Comparison of ENCODE assay signal across 27 mouse cellular contexts in the genomic region with DNA sequence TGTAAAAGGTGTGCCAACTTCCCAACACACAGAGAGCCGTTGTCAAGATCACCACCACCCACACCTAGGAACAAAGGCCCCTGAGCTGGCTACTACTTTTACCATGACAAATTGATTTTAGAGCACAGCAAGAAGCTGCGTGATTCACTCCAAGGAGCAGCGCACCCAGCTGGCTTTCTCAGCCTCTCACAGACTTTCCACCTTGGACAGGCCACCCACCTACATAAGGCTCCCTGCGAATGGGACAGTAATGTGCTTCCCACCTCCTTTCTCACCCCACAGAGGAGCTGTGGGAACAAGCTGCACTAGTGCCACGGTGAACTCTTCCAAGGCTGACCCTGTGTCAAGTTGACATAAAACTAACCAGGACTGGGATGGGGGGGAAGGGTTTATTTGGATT. TPM values are rescaled to one million over a fixed set of nuclear protein-coding genes. Genes with fewer than 3 reads are reported as not detected.
A peak's percentile ranks its signal among the peaks of the same experiment; 100 is the strongest.
DNase-seq lines count a peak whose midpoint lies in the region; ATAC-seq lines count a peak whose summit lies in the region.
"Had no signal": no experiment of that assay in that cellular context is flagged by ENCODE, and none has a peak within 500 bp of the region (broad histone marks: within the 10 kb centered on the region; RNA-seq: fewer than 3 reads in every experiment).

No protein-coding gene starts in this region.

- intact Hi-C loops in heart, postnatal 25 days (cut with DNase I): no loop called here

- H3K9ac ChIP-seq in hindbrain, embryonic 11.5 days (ENCODE audit: low read depth, low read length): no peak overlapping the region
- no peak overlapping the region for H3K9ac ChIP-seq in hindbrain, embryonic 13.5 days
- no peak overlapping the region for H3K9ac ChIP-seq in embryonic facial prominence, embryonic 14.5 days (ENCODE audit: low read depth, low read length)
- no peak overlapping the region for H3K9ac ChIP-seq in midbrain, embryonic 13.5 days (replicated peaks)
- H3K9ac ChIP-seq: liver, embryonic 15.5 days; stomach, embryonic 15.5 days had no signal

- H3K4me3 ChIP-seq in hindbrain, embryonic 11.5 days (ENCODE audit: low read depth, low read length): no peak overlapping the region
- no peak overlapping the region for H3K4me3 ChIP-seq in hindbrain, embryonic 13.5 days
- no peak overlapping the region for H3K4me3 ChIP-seq in embryonic facial prominence, embryonic 14.5 days (ENCODE audit: low read depth, low read length)
- no peak overlapping the region for H3K4me3 ChIP-seq in midbrain, embryonic 13.5 days (replicated peaks)
- H3K4me3 ChIP-seq: heart, embryonic 10.5 days; layer of hippocampus, adult 2 months; limb, embryonic 10.5 days; liver, embryonic 15.5 days; myocyte; stomach, embryonic 15.5 days had no signal

- H3K36me3 ChIP-seq in hindbrain, embryonic 11.5 days (ENCODE audit: control insufficient read depth, insufficient read depth, low read length): no peaks in the 10 kb centered on the region
- no peaks in the 10 kb centered on the region for H3K36me3 ChIP-seq in hindbrain, embryonic 13.5 days
- no peaks in the 10 kb centered on the region for H3K36me3 ChIP-seq in embryonic facial prominence, embryonic 14.5 days (ENCODE audit: control insufficient read depth, insufficient read depth, low read length)
- H3K36me3 ChIP-seq in midbrain, embryonic 13.5 days: no peaks in the 10 kb centered on the region
- H3K36me3 ChIP-seq: heart, embryonic 10.5 days; limb, embryonic 10.5 days; liver, embryonic 15.5 days; stomach, embryonic 15.5 days had no signal

- ATAC-seq in hindbrain, embryonic 11.5 days (ENCODE audit: low FRiP score): peak; percentile 50; the same call in 1 of the 2 replicates
- ATAC-seq in hindbrain, embryonic 13.5 days (ENCODE audit: low FRiP score): no peak
- peak; percentile 41; the same call in 1 of the 2 replicates for ATAC-seq in embryonic facial prominence, embryonic 14.5 days (ENCODE audit: low read depth)
- 0 out of 2 replicates have a peak, but pooled peaks have one; percentile 34 for ATAC-seq in midbrain, embryonic 13.5 days
- ATAC-seq: activated CD4-positive, CD25-positive, alpha-beta regulatory T cell, adult 4 months; intestine, embryonic 16.5 days had no signal

- no peaks in the 10 kb centered on the region for H3K9me3 ChIP-seq in hindbrain, embryonic 11.5 days (ENCODE audit: control insufficient read depth, low read length)
- H3K9me3 ChIP-seq in hindbrain, embryonic 13.5 days: no peaks in the 10 kb centered on the region
- H3K9me3 ChIP-seq in embryonic facial prominence, embryonic 14.5 days (ENCODE audit: control insufficient read depth, low read length): no peaks in the 10 kb centered on the region
- no peaks in the 10 kb centered on the region for H3K9me3 ChIP-seq in midbrain, embryonic 13.5 days
- H3K9me3 ChIP-seq: heart, embryonic 10.5 days; limb, embryonic 10.5 days; liver, embryonic 15.5 days; stomach, embryonic 15.5 days had no signal

- 34% methylated on average over 5 of the region's 5 CpGs for WGBS in hindbrain, embryonic 11.5 days
- WGBS in hindbrain, embryonic 13.5 days: 28% methylated on average over 5 of the region's 5 CpGs
- WGBS in embryonic facial prominence, embryonic 14.5 days: 45% methylated on average over 5 of the region's 5 CpGs
- WGBS in midbrain, embryonic 13.5 days: 45% methylated on average over 5 of the region's 5 CpGs

- H3K27me3 ChIP-seq in hindbrain, embryonic 11.5 days (ENCODE audit: control insufficient read depth, insufficient read depth, low read length): no peaks in the 10 kb centered on the region
- H3K27me3 ChIP-seq in hindbrain, embryonic 13.5 days: no peaks in the 10 kb centered on the region
- H3K27me3 ChIP-seq in embryonic facial prominence, embryonic 14.5 days (replicated peaks; ENCODE audit: control insufficient read depth, insufficient read depth, low read length): no peaks in the 10 kb centered on the region
- no peaks in the 10 kb centered on the region for H3K27me3 ChIP-seq in midbrain, embryonic 13.5 days
- H3K27me3 ChIP-seq: stomach, embryonic 15.5 days had no signal

- peaks cover 7% of the 10 kb centered on the region; the same call in 1 of the 2 replicates for H3K4me1 ChIP-seq in hindbrain, embryonic 11.5 days (replicated peaks; ENCODE audit: control insufficient read depth, insufficient read depth, low read length)
- peaks cover 13% of the 10 kb centered on the region for H3K4me1 ChIP-seq in hindbrain, embryonic 13.5 days (replicated peaks)
- H3K4me1 ChIP-seq in embryonic facial prominence, embryonic 14.5 days (ENCODE audit: control insufficient read depth, insufficient read depth, low read length): no peaks in the 10 kb centered on the region
- H3K4me1 ChIP-seq in midbrain, embryonic 13.5 days (replicated peaks): peaks cover 23% of the 10 kb centered on the region
- H3K4me1 ChIP-seq: limb, embryonic 10.5 days; liver, embryonic 15.5 days; stomach, embryonic 15.5 days had no signal

- no peak for DNase-seq in hindbrain, embryonic 11.5 days (ENCODE audit: low spot score)
- peak; percentile 46 for DNase-seq in 3134 (ENCODE audit: extremely low read depth, insufficient read length, low spot score)
- DNase-seq in embryonic facial prominence, embryonic 14.5 days (ENCODE audit: low spot score): no peak
- no peak for DNase-seq in heart, postnatal 25 days (ENCODE audit: low spot score)
- DNase-seq in heart, adult 18-20 months: no peak
- DNase-seq in urinary bladder, adult 2 months (ENCODE audit: low spot score): no peak
- DNase-seq: adrenal gland, adult 8-10 months; cerebellum, adult 18-20 months; cerebellum, postnatal 14 days; embryo, embryonic 11 days; gastrocnemius, postnatal 36 days; kidney, postnatal 25 days; liver; lung, postnatal 4 days; thymus, adult 2 months had no signal

- H3K4me2 ChIP-seq in hindbrain, embryonic 11.5 days (replicated peaks; ENCODE audit: low read depth, low read length): no peak overlapping the region
- no peak overlapping the region for H3K4me2 ChIP-seq in hindbrain, embryonic 13.5 days
- H3K4me2 ChIP-seq in embryonic facial prominence, embryonic 14.5 days (ENCODE audit: low read depth, low read length): no peak overlapping the region
- no peak overlapping the region for H3K4me2 ChIP-seq in midbrain, embryonic 13.5 days (replicated peaks)
- H3K4me2 ChIP-seq: liver, embryonic 15.5 days; stomach, embryonic 15.5 days had no signal

- no peak overlapping the region for H3K27ac ChIP-seq in hindbrain, embryonic 11.5 days (ENCODE audit: low read depth, low read length)
- no peak overlapping the region; the same call in 1 of the 2 replicates for H3K27ac ChIP-seq in hindbrain, embryonic 13.5 days
- H3K27ac ChIP-seq in embryonic facial prominence, embryonic 14.5 days (replicated peaks; ENCODE audit: low read depth, low read length): no peak overlapping the region
- H3K27ac ChIP-seq in midbrain, embryonic 13.5 days: no peak overlapping the region
- H3K27ac ChIP-seq: heart, embryonic 10.5 days; layer of hippocampus, adult 2 months; limb, embryonic 10.5 days; liver, embryonic 15.5 days; stomach, embryonic 15.5 days had no signal

RNA-seq across cellular contexts. Expression of gene Tubb2b, which starts 13.1 kb away (rescaled TPM):
- polyA plus RNA-seq in hindbrain, embryonic 11.5 days (2014; fragmentation: Nextera tagmentation; extraction: Ambion mirVana): 318 and 341 TPM in 2 replicates
- polyA plus RNA-seq in hindbrain, embryonic 13.5 days (2015; fragmentation: Nextera tagmentation; extraction: Ambion mirVana): 795 and 852 TPM in 2 replicates
- polyA plus RNA-seq in embryonic facial prominence, embryonic 14.5 days (2014; fragmentation: Nextera tagmentation; extraction: Ambion mirVana): 51.3 and 52.1 TPM in 2 replicates
- polyA plus RNA-seq in midbrain, embryonic 13.5 days (2015; fragmentation: Nextera tagmentation; extraction: Ambion mirVana): 833 and 846 TPM in 2 replicates
- 1 to 10 TPM; 4.1 to 5.6 TPM for total RNA-seq in heart, postnatal 25 days (2021)
- total RNA-seq in heart, adult 18-20 months (2021): 1 to 10 TPM; 4.8 to 8.6 TPM
- polyA plus RNA-seq in urinary bladder, adult 2 months (2012; rRNA removed): 8.7 and 13.3 TPM in 2 replicates
- total RNA-seq: hematopoietic stem cell, adult 5-6 weeks; megakaryocyte-erythroid progenitor cell, adult 5-6 weeks had no signal

RNA-seq across cellular contexts. Expression of gene Psmg4, which starts 19.4 kb away (rescaled TPM):
- 92.0 and 95.8 TPM in 2 replicates for polyA plus RNA-seq in hindbrain, embryonic 11.5 days (2014; fragmentation: Nextera tagmentation; extraction: Ambion mirVana)
- polyA plus RNA-seq in hindbrain, embryonic 13.5 days (2015; fragmentation: Nextera tagmentation; extraction: Ambion mirVana): 87.0 and 94.4 TPM in 2 replicates
- 76.0 and 76.5 TPM in 2 replicates for polyA plus RNA-seq in embryonic facial prominence, embryonic 14.5 days (2014; fragmentation: Nextera tagmentation; extraction: Ambion mirVana)
- polyA plus RNA-seq in midbrain, embryonic 13.5 days (2015; fragmentation: Nextera tagmentation; extraction: Ambion mirVana): 92.5 and 94.6 TPM in 2 replicates
- 10 to 100 TPM; 22.9 to 29.7 TPM for total RNA-seq in heart, postnatal 25 days (2021)
- total RNA-seq in heart, adult 18-20 months (2021): 10 to 100 TPM; 25.0 to 32.9 TPM
- 61.5 and 69.2 TPM in 2 replicates for polyA plus RNA-seq in urinary bladder, adult 2 months (2012; rRNA removed)
